Mouse (Mus musculus) gastrocnemius, postnatal 25 days (tissue): Measurements from ENCODE around the gene D630045J12Rik. TPM values are rescaled to one million over a fixed set of nuclear protein-coding genes. Genes with fewer than 3 reads are reported as not detected.
A peak's percentile ranks its signal among the peaks of the same experiment; 100 is the strongest.

ENCODE experiments used
- DNase-seq: peaks from one replicate; pipeline ENCODE4 v3.0.0; 2022
- total RNA-seq, 2 experiments: library from RNA; stranded (reverse); gene quantifications; 1 replicate in 1 of 2; 2 replicates in 1 of 2; pipeline ENCODE4 v1.2.3; 2021

D630045J12Rik gene
- total RNA-seq, 2 experiments from 2014 or later = 0.46 to 0.56 TPM

DNA sequence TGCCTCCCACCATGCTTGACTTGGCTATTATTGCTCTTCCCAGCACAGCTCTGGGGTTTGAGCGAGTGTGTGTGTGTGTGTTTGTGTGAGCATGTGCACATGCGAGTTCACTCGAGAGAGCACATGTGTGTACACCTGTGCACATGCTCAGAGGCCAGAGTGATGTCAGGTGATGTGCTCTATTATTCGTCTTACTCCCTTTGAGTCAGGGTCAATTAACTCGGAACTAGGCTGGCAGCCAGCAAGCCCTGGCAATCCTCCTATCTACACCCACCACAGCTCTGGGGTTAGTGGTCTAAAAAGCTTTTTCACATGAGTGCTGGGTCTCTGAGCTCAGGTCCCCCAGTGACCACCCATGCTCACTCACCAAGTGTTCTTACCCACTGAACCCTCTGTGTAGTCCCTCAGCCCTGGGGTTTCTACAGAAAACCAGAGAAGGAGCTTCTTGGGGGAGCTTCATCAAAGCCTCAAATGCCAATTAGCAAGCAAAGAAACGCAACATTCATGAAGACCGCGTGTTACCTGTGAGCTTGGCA lies 11.4 kb downstream of the D630045J12Rik start:
- no peak for DNase-seq

GRCm38 (mm10) chr6:38241508-38241907 lies 12.3 kb downstream of the D630045J12Rik start:
- no peak for DNase-seq

DNA sequence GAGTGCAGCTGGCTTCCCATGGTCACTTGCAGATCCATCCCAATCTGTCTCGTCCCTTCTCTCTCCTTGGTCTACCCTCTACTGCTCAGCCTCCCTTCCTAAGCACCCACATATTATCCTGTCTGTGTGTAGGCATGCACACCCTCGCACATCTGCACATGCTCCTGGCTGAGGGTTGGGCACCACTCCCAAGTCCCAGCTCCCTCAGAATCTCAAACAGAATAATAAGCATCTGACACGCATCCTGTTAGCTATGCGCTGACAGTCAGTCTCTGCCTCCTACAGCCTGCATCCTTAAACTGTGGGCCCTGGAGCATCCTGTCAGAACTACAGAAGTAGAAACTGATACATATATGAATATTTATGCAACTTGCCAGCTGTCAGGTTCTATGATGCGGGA lies 13.2 kb downstream of the D630045J12Rik start:
- DNase-seq = no peak

- DNase-seq = no peak
These were observed 15.4 kb downstream of the D630045J12Rik start for GRCm38 (mm10) chr6:38238382-38238781.

GRCm38 (mm10) chr6:38235991-38236658 lies 17.7 kb downstream of the D630045J12Rik start:
- peak; percentile 17 for DNase-seq

- no peak for DNase-seq
These were observed 20.0 kb downstream of the D630045J12Rik start for GRCm38 (mm10) chr6:38233803-38234202.

- no peak for DNase-seq
These were observed 20.9 kb downstream of the D630045J12Rik start for GRCm38 (mm10) chr6:38232917-38233316.

DNA sequence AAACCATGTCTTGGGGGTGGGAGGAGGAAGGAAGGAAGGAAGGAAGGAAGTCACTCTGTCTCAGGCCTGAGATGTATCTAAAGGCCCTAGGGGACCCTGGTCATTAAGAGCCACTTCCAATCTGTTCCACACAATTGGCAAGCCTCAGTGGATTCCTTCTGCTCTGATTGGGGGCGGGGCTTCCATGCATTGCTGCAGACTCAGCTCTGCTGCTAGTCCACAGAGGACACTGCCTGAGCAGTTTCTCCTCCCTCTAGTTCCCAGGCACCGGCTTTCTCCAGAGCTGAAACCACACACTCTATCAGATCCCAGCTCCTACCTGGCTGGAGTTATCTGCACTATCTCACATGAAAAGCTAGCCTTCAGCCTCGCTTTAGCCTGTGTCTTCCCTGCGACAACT lies 21.8 kb downstream of the D630045J12Rik start:
- no peak for DNase-seq

- DNase-seq = no peak
These were observed 29.7 kb downstream of the D630045J12Rik start for GRCm38 (mm10) chr6:38224079-38224478.

DNA sequence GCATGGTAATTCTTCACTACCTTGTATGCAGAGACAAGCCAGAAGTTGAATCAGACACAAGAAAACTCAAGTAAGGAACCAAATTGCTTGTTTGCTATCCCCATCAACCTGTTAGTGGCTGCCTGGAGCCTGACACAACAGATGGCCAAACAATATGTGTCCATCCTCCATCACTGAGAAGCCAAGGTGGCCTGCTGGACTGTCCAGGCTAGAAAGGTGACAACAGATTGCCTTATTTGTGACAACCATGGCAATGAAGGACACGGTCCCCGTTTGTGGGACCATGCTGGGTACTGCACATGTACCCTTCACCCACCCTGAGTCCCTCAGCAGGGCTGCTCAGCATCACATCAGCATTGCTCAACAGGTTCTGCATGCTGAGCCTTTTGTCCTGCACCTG lies 34.5 kb downstream of the D630045J12Rik start:
- DNase-seq = no peak

- DNase-seq = no peak
These were observed 38.2 kb downstream of the D630045J12Rik start for GRCm38 (mm10) chr6:38215448-38216110.

- DNase-seq = no peak
These were observed 46.2 kb downstream of the D630045J12Rik start for GRCm38 (mm10) chr6:38207621-38208020.

GRCm38 (mm10) chr6:38206941-38207531 lies 46.8 kb downstream of the D630045J12Rik start:
- DNase-seq = no peak

DNA sequence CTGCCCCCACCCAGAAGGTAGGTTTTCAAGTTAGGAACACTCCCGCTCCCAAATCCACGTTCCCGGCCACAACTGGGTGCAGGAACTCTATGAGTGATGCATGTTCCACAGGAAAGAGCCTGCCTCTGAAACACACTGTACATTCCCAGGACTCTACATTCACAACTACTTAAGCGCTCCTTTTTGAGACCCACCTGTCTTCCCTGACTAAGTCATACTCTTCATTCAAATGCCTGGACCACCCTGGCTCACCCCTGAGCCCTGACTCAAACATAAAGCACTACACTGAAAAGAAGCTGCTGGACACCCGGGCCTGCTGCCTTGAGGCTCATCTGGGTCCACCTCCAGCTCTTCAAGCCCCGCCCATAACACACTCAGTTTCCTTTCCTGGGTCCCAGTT lies 48.4 kb downstream of the D630045J12Rik start:
- DNase-seq = no peak

DNA sequence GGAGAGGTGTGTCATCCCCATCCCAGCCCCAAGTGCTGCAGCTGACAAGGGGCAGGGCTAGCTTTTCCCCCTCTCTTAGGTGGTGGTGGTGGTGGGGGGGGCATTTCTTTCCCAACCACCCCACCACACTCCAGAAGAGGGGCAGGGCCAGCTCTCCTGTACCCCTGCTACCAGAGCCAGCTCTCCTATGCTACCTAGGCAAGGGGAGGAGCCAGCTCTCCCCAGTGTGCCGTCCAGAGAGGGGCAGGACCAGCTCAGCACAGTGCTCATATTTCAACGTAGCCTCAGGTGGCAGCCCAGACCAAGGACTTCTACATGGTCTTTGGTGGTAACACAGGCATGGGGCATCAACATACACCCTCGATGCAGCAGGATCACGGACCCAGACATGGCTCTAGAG lies 50.0 kb downstream of the D630045J12Rik start:
- DNase-seq = no peak

- DNase-seq = no peak
These were observed 51.0 kb downstream of the D630045J12Rik start for GRCm38 (mm10) chr6:38202816-38203215.

- DNase-seq = no peak
These were observed 52.3 kb downstream of the D630045J12Rik start for GRCm38 (mm10) chr6:38201495-38201894.

- DNase-seq = no peak
These were observed 54.2 kb downstream of the D630045J12Rik start for GRCm38 (mm10) chr6:38199599-38199998.

DNA sequence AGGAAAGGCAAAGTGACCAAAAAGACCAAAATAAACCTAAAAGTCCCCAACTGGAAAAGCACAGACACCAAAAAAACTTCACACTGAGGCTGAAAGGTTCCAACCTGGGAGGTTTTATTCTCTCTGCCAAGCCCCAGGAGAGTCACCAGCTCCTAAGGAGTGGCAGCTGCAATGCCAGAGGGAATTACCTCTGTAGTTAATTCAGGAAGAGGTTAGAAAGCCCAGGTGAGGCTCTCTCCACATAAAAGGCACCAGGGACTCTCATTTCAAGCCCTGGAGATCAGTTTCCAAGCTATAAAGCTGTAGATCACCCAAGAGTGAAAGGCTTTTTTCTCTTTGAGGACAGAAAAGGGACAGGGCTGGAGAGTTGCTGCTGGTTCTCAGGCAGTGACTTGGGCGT lies 55.1 kb downstream of the D630045J12Rik start:
- no peak for DNase-seq

- DNase-seq = no peak
These were observed 57.3 kb downstream of the D630045J12Rik start for GRCm38 (mm10) chr6:38196266-38197189.

DNA sequence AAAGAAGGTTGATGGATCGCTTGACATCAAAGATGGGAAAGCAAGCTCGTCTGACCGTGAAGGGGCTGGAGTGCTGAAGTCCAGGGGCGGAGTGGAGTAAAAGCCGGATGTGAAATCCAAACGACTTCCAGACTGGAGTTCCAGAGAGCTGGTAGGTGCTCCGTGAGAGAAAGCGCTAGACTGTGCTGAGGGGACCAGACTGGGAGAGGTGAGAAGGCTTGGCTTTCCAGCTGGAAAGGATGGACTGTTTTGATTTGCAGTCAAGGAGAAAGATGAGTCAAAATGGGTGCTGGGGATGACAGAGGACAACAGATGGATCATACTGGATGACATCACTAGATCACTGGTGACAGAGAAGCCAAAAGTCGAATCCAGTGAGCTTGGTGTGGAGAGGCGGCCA lies 58.5 kb downstream of the D630045J12Rik start:
- DNase-seq = no peak

- DNase-seq = no peak
These were observed 59.8 kb downstream of the D630045J12Rik start for GRCm38 (mm10) chr6:38194046-38194445.
